Mouse (Mus musculus): Measurements from ENCODE around the gene A1bg. TPM values are rescaled to one million over a fixed set of nuclear protein-coding genes. Genes with fewer than 3 reads are reported as not detected.
A peak's percentile ranks its signal among the peaks of the same experiment; 100 is the strongest.

A1bg gene
- not detected in 2 replicates for polyA plus RNA-seq (2015; fragmentation: Nextera tagmentation; extraction: Ambion mirVana)

DNA sequence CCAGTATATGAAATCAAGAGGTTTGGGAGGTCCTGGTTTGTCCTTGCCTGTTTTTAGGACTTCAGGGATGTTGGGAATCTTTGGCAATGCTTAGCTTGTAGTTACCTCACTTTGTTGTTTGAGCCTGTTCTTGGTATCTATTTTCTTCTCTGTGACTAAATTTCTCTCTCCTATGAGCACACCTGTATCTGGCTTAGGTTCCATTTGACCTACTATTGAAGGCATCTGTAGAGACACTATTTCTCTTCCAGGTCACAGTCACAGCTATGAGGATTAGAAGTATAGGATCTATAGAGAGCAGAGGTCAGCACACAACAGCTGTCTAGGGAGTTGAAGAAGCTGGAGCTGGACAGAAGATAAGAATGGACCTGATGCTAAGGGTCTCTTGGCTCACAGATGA lies at the start of gene A1bg:
A1bg (minus strand) TSS at position 101 of the 400 bp plus-strand sequence.
- Histone ChIP-seq H3K36me3 (ENCODE audit: control insufficient read depth, insufficient read depth, low read length) (no peaks in the 10 kb centered on the region), H3K27ac (ENCODE audit: low read length) (no peak within 1 kb of the TSS), H3K9me3 (replicated peaks; ENCODE audit: control insufficient read depth, low read length, poor library complexity, severe bottlenecking) (no peaks in the 10 kb centered on the region), H3K4me3 (ENCODE audit: low read depth, low read length) (no peak within 1 kb of the TSS), H3K9ac (ENCODE audit: low read depth, low read length) (no peak within 1 kb of the TSS), H3K4me1 (ENCODE audit: control insufficient read depth, insufficient read depth, low read length) (no peaks in the 10 kb centered on the region), H3K4me2 (ENCODE audit: low read length) (no peak within 1 kb of the TSS), H3K27me3 (ENCODE audit: control insufficient read depth, insufficient read depth, low read depth, low read length) (no peaks in the 10 kb centered on the region)
- ATAC-seq, result no peak

GRCm38 (mm10) chr15:60968549-60968861 lies 45.7 kb upstream of the A1bg start:
- H3K9me3 ChIP-seq (replicated peaks; ENCODE audit: control insufficient read depth, low read length, poor library complexity, severe bottlenecking), result no peaks in the 10 kb centered on the region
- H3K4me1 ChIP-seq (ENCODE audit: control insufficient read depth, insufficient read depth, low read length), result 0 out of 2 replicates have a peak, but pooled peaks cover 2% of the 10 kb centered on the region
- no peaks in the 10 kb centered on the region for H3K27me3 ChIP-seq (ENCODE audit: control insufficient read depth, insufficient read depth, low read depth, low read length)
- WGBS, result 15% methylated on average over 1 of the region's 1 CpGs
- H3K4me2 ChIP-seq (ENCODE audit: low read length), result no peak overlapping the region
- H3K4me3 ChIP-seq (ENCODE audit: low read depth, low read length), result no peak overlapping the region
- H3K27ac ChIP-seq (ENCODE audit: low read length), result no peak overlapping the region
- no peak overlapping the region for H3K9ac ChIP-seq (ENCODE audit: low read depth, low read length)
- H3K36me3 ChIP-seq (ENCODE audit: control insufficient read depth, insufficient read depth, low read length), result no peaks in the 10 kb centered on the region
- peak; percentile 32; the same call in 1 of the 2 replicates for ATAC-seq

GRCm38 (mm10) chr15:60967841-60968548 lies 45.2 kb upstream of the A1bg start:
- Histone ChIP-seq H3K4me2 (ENCODE audit: low read length) (no peak overlapping the region), H3K27ac (ENCODE audit: low read length) (no peak overlapping the region)

GRCm38 (mm10) chr15:60925686-60926085 lies 2.9 kb upstream of the A1bg start:
- Histone ChIP-seq H3K4me1 (ENCODE audit: control insufficient read depth, insufficient read depth, low read length) (no peaks in the 10 kb centered on the region), H3K36me3 (ENCODE audit: control insufficient read depth, insufficient read depth, low read length) (no peaks in the 10 kb centered on the region), H3K4me2 (ENCODE audit: low read length) (no peak overlapping the region), H3K27ac (ENCODE audit: low read length) (no peak overlapping the region), H3K9me3 (replicated peaks; ENCODE audit: control insufficient read depth, low read length, poor library complexity, severe bottlenecking) (no peaks in the 10 kb centered on the region), H3K4me3 (ENCODE audit: low read depth, low read length) (no peak overlapping the region), H3K27me3 (ENCODE audit: control insufficient read depth, insufficient read depth, low read depth, low read length) (no peaks in the 10 kb centered on the region), H3K9ac (ENCODE audit: low read depth, low read length) (no peak overlapping the region)
- ATAC-seq, result no peak
- 72% methylated on average over 4 of the region's 4 CpGs for WGBS

More at GRCm38 (mm10) chr15:60967841-60968548, 45.2 kb upstream of the A1bg start:
- H3K36me3 ChIP-seq (ENCODE audit: control insufficient read depth, insufficient read depth, low read length), result no peaks in the 10 kb centered on the region
- WGBS, result 16% methylated on average over 9 of the region's 9 CpGs
- H3K4me1 ChIP-seq (ENCODE audit: control insufficient read depth, insufficient read depth, low read length), result 0 out of 2 replicates have a peak, but pooled peaks cover 2% of the 10 kb centered on the region
- no peaks in the 10 kb centered on the region for H3K9me3 ChIP-seq (replicated peaks; ENCODE audit: control insufficient read depth, low read length, poor library complexity, severe bottlenecking)
- no peak overlapping the region for H3K9ac ChIP-seq (ENCODE audit: low read depth, low read length)
- no peak overlapping the region for H3K4me3 ChIP-seq (ENCODE audit: low read depth, low read length)
- no peaks in the 10 kb centered on the region for H3K27me3 ChIP-seq (ENCODE audit: control insufficient read depth, insufficient read depth, low read depth, low read length)
- peak; percentile 62 for ATAC-seq

DNA sequence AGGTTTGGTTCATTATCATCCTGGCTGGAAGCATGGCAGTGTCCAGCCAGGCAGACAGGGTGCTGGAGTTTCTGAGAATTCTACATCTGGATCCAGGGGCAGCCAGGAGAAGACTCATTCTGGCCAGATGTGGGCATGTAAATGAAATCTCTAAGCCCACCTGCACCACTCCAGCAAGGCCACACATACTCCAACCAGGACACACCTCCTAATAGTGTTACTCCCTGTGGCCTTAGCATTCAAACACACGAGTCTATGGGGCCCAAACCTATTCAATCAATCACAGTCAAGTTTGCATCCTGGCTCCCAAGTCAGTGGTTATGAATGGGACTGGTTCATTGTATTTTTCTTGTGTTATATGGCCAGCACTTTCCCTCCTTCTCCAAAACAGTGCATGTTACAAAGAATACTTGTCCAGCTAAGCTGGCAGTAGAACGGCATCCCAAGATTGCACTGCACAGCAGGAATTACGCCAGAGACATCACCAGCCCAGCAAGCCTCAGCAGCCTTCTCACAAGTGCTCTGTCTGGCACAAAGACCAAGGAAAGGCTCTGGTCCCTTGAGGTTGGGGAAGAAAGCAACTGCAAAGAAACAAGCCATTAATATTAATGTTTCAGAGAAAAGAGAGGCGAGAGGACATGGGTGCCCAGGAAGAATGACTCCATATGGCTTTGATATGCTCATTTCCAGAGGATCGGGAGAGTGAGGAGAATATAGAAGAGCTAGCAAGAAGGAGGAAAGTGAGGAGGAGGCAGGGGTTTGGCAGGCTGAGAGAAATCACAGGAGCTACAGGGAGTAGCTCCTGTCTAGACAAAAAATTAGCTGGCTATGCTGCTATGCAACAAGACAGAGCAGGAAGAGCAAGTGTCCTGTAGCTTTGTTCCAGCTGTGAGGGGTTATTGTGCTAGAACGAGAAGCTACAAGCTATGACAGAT lies 18.8 kb downstream of the A1bg start:
- no peak for ATAC-seq
- Histone ChIP-seq H3K4me1 (ENCODE audit: control insufficient read depth, insufficient read depth, low read length) (no peaks in the 10 kb centered on the region), H3K4me2 (ENCODE audit: low read length) (no peak overlapping the region), H3K27ac (ENCODE audit: low read length) (no peak overlapping the region), H3K9me3 (replicated peaks; ENCODE audit: control insufficient read depth, low read length, poor library complexity, severe bottlenecking) (no peaks in the 10 kb centered on the region), H3K4me3 (ENCODE audit: low read depth, low read length) (no peak overlapping the region), H3K9ac (ENCODE audit: low read depth, low read length) (no peak overlapping the region), H3K36me3 (ENCODE audit: control insufficient read depth, insufficient read depth, low read length) (no peaks in the 10 kb centered on the region), H3K27me3 (ENCODE audit: control insufficient read depth, insufficient read depth, low read depth, low read length) (no peaks in the 10 kb centered on the region)
- 24% methylated on average over 6 of the region's 6 CpGs for WGBS

- H3K4me2 ChIP-seq (ENCODE audit: low read length), result no peak overlapping the region
- no peaks in the 10 kb centered on the region for H3K4me1 ChIP-seq (ENCODE audit: control insufficient read depth, insufficient read depth, low read length)
- ATAC-seq, result no peak
- no peaks in the 10 kb centered on the region for H3K27me3 ChIP-seq (ENCODE audit: control insufficient read depth, insufficient read depth, low read depth, low read length)
- no peak overlapping the region for H3K4me3 ChIP-seq (ENCODE audit: low read depth, low read length)
- H3K9me3 ChIP-seq (replicated peaks; ENCODE audit: control insufficient read depth, low read length, poor library complexity, severe bottlenecking), result no peaks in the 10 kb centered on the region
- H3K36me3 ChIP-seq (ENCODE audit: control insufficient read depth, insufficient read depth, low read length), result no peaks in the 10 kb centered on the region
- H3K27ac ChIP-seq (ENCODE audit: low read length), result no peak overlapping the region
- WGBS, result 46% methylated on average over 6 of the region's 6 CpGs
- no peak overlapping the region for H3K9ac ChIP-seq (ENCODE audit: low read depth, low read length)
These were observed 24.4 kb downstream of the A1bg start for GRCm38 (mm10) chr15:60898187-60898965.

DNA sequence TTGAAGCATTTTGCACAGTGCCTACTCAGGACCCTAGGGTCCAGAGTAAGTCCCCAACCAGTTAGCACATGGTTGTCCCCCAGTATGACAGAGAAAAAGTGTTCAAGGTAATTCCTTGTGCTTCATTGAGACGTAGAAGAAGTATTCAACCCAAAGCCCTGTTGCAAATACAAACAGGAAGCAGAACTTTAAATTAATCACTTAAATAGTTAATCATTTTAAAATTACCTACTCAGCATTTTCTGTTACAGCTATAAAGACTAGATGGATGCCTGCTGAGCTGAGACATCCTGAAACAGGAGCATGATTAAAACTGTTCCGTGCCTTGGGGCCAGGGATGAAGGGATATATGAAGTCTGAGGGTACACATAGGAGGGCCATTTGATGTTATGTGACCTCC lies 26.8 kb downstream of the A1bg start:
- Histone ChIP-seq H3K27me3 (ENCODE audit: control insufficient read depth, insufficient read depth, low read depth, low read length) (no peaks in the 10 kb centered on the region), H3K27ac (ENCODE audit: low read length) (no peak overlapping the region), H3K4me3 (ENCODE audit: low read depth, low read length) (no peak overlapping the region), H3K9me3 (replicated peaks; ENCODE audit: control insufficient read depth, low read length, poor library complexity, severe bottlenecking) (no peaks in the 10 kb centered on the region), H3K4me1 (ENCODE audit: control insufficient read depth, insufficient read depth, low read length) (no peaks in the 10 kb centered on the region), H3K4me2 (ENCODE audit: low read length) (no peak overlapping the region), H3K9ac (ENCODE audit: low read depth, low read length) (no peak overlapping the region), H3K36me3 (ENCODE audit: control insufficient read depth, insufficient read depth, low read length) (no peaks in the 10 kb centered on the region)
- ATAC-seq, result no peak
- WGBS, result 91% methylated on average over 2 of the region's 2 CpGs

DNA sequence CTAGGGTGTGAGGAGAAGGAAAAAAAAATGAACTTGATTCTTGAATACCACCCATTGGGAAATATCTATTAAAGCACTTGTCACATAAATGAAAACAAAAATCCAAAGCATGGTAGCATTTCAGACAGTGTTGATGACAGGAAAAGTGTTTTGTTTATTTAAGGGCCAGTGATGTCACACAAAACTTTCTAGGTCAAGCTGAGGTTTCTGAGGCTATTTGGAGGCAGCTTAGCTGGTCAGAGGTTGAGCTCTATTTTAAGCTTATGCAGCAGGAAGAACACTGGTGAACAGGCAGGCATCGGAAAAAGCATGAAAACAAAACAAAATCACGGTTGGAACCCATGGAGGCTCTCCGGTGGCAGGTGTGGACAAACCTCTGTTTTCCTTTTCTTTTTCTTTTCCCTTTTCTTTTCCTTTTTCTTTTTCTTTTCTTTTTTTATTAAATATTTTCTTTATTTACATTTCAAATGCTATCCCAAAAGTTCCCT lies 29.8 kb downstream of the A1bg start:
- Histone ChIP-seq H3K9ac (ENCODE audit: low read depth, low read length) (no peak overlapping the region), H3K4me2 (ENCODE audit: low read length) (no peak overlapping the region), H3K4me3 (ENCODE audit: low read depth, low read length) (no peak overlapping the region), H3K9me3 (replicated peaks; ENCODE audit: control insufficient read depth, low read length, poor library complexity, severe bottlenecking) (no peaks in the 10 kb centered on the region), H3K36me3 (ENCODE audit: control insufficient read depth, insufficient read depth, low read length) (no peaks in the 10 kb centered on the region), H3K27me3 (ENCODE audit: control insufficient read depth, insufficient read depth, low read depth, low read length) (no peaks in the 10 kb centered on the region), H3K27ac (ENCODE audit: low read length) (no peak overlapping the region), H3K4me1 (ENCODE audit: control insufficient read depth, insufficient read depth, low read length) (no peaks in the 10 kb centered on the region)
- no peak for ATAC-seq
- WGBS, result 69% methylated on average over 3 of the region's 3 CpGs

Measured in midbrain, embryonic 16.5 days (tissue).